8 mouse cellular contexts compared by ENCODE assay signal in the genomic region with DNA sequence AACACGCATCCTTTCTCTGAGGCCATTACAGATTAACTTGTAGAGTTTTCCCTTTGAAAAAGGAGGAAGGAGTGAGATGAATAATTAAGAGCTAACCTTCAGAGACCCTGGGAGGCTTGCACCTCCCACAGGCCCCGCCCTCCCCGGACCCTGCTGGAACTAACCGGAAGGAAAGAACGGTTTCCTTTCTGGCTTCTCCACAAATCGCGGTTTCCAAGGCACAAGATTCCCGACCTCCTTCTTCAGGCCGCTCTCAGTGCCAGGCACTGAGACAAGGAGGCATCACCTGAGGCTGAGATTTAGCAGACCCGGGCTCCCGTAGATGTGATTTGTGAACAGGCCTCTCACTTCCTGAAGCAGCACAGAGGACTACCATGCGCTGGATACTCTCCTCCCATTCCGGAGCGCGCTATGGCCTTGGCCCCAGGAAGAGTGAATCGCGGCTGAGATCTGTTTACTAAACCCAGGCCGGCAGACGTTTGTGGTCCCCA.
DNase-seq lines count a peak whose midpoint lies in the region.

No protein-coding gene starts in this region.

- peak overlapping the region; percentile 92 for H3K27ac ChIP-seq in heart, embryonic 10.5 days

- peaks cover 9% of the 10 kb centered on the region; the same call in 1 of the 2 replicates for H3K27me3 ChIP-seq in heart, embryonic 10.5 days (ENCODE audit: insufficient read depth, poor library complexity, severe bottlenecking)

- peak overlapping the region; percentile 62 for H3K4me3 ChIP-seq in heart, embryonic 10.5 days

- H3K4me1 ChIP-seq in heart, embryonic 10.5 days = peaks cover 31% of the 10 kb centered on the region

- H3K9me3 ChIP-seq in heart, embryonic 10.5 days = no peaks in the 10 kb centered on the region

- peak; percentile 24 for DNase-seq in CD4-positive helper T cell, adult 2 months (ENCODE audit: low read depth, low spot score)
- DNase-seq in adrenal gland, postnatal 14 days = peak; percentile 79
- peak; percentile 82 for DNase-seq in heart, embryonic 10.5 days (ENCODE audit: low spot score)
- DNase-seq in kidney, adult 9 months = peak; percentile 84
- peak; percentile 75 for DNase-seq in lung, postnatal 10 days
- DNase-seq in yolk sac, embryonic 10.5 days (ENCODE audit: low spot score) = peak; percentile 80
- no peak for DNase-seq in layer of hippocampus, adult 9-10 months (ENCODE audit: low spot score)
- DNase-seq in frontal cortex, adult 2 months (ENCODE audit: extremely low spot score in 1 of 2, low spot score in 1 of 2) = no peak

- 3% methylated on average over 19 of the region's 19 CpGs for WGBS in heart, embryonic 10.5 days

- H3K36me3 ChIP-seq in heart, embryonic 10.5 days = no peaks in the 10 kb centered on the region

Comparison
In these comparisons a context has a peak if more than half of its experiments do, and no peak if none do; other contexts are left out.
1. DNase-seq: peak in CD4-positive helper T cell, adult 2 months (single experiment), adrenal gland, postnatal 14 days (single experiment), heart, embryonic 10.5 days (single experiment), kidney, adult 9 months (single experiment), lung, postnatal 10 days (single experiment) and yolk sac, embryonic 10.5 days (single experiment); none in layer of hippocampus, adult 9-10 months (single experiment) and frontal cortex, adult 2 months (0 of 2).